Mouse (Mus musculus) kidney, adult 2 months (tissue): ENCODE measurements around the gene Sema4b.

ENCODE experiments used
- CTCF ChIP-seq: fragments of 200-500 bp; conservative IDR thresholded peaks from 2 replicates; pipeline ENCODE4 v1.5.1; 2011; ENCODE audit warnings: low read depth, mild to moderate bottlenecking, control low read depth, low read length, moderate library complexity, mixed read lengths; ENCODE audit not compliant: insufficient read depth, insufficient read length
- POLR2A ChIP-seq: fragments of 200-500 bp; IDR thresholded peaks from one replicate; pipeline ENCODE4 v1.6.1; 2011; ENCODE audit warnings: low read depth, low read length, control low read depth

DNA sequence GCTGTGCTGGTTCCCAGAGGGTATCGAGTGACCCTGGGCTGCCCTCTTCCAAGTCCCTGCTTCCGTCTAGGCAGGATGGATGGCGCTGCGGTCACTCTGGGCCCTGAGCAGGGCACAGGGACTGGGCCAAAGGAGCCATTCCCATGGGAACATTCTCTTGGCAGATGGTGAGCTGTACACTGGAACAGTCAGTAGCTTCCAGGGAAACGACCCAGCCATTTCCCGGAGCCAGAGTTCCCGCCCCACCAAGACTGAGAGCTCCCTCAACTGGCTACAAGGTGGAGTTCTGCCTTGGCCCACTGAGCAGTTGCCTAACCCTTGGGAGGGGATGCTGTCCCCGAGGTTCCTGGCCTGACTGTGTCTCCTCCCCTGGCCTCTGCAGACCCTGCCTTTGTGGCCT lies 29.9 kb downstream of the Sema4b start:
- TF ChIP-seq CTCF (peak; percentile 20; the same call in 1 of the 2 replicates), POLR2A (no peak)
